Mouse (Mus musculus) intestine, embryonic 16.5 days (tissue): ENCODE measurements at regions not wholly inside any gene's neighbourhood (a gene's known extent, or its start where the extent isn't known, plus 50 kb on each side); places are given as distances from the start of the nearest gene placed in this dataset.

Source experiments
- ATAC-seq: fragments of 200-750 bp; cut with Nextera tagmentation; 2 replicates; pipeline ENCODE4 v1.8.0; 2017; ENCODE audit warnings: moderate TSS enrichment, moderate library complexity
- H3K27ac ChIP-seq: fragments of 300-500 bp; sonication (generic); 2 replicates; pipeline ENCODE4 v1.5.1; 2014; ENCODE audit warnings: mild to moderate bottlenecking, low read length
- H3K27me3 ChIP-seq: fragments of 300-500 bp; sonication (generic); replicated peaks from 2 replicates; pipeline ENCODE4 v1.6.1; 2014; ENCODE audit warnings: low read length, control low read depth, mixed read lengths; ENCODE audit not compliant: control insufficient read depth, insufficient read depth
- H3K36me3 ChIP-seq: fragments of 300-500 bp; sonication (generic); 2 replicates; pipeline ENCODE4 v1.6.1; 2014; ENCODE audit warnings: low read length, control low read depth; ENCODE audit not compliant: control insufficient read depth, insufficient read depth
- H3K4me1 ChIP-seq: fragments of 300-500 bp; sonication (generic); 2 replicates; pipeline ENCODE4 v1.6.1; 2014; ENCODE audit warnings: low read length, control low read depth, mixed read lengths; ENCODE audit not compliant: control insufficient read depth, insufficient read depth
- H3K4me2 ChIP-seq: fragments of 300-500 bp; sonication (generic); 2 replicates; pipeline ENCODE4 v1.6.1; 2014; ENCODE audit warnings: low read depth, low read length, control low read depth
- H3K4me3 ChIP-seq: fragments of 300-500 bp; sonication (generic); 2 replicates; pipeline ENCODE4 v1.5.1; 2014; ENCODE audit warnings: mild to moderate bottlenecking, low read length
- H3K9ac ChIP-seq: fragments of 300-500 bp; sonication (generic); 2 replicates; pipeline ENCODE4 v1.6.1; 2014; ENCODE audit warnings: low read depth, low read length
- H3K9me3 ChIP-seq: fragments of 300-500 bp; sonication (generic); 2 replicates; pipeline ENCODE4 v1.6.1; 2016; ENCODE audit warnings: low read length, control low read depth; ENCODE audit not compliant: control insufficient read depth
- WGBS: fragments of 180-500 bp; shearing (Covaris S2); extraction: QIAGEN DNeasy Blood & Tissue Kit; methylation state at CpG from one replicate; pipeline ENCODE4 v1.1.7; 2014; 5-methylcytosine and 5-hydroxymethylcytosine counted together

DNA sequence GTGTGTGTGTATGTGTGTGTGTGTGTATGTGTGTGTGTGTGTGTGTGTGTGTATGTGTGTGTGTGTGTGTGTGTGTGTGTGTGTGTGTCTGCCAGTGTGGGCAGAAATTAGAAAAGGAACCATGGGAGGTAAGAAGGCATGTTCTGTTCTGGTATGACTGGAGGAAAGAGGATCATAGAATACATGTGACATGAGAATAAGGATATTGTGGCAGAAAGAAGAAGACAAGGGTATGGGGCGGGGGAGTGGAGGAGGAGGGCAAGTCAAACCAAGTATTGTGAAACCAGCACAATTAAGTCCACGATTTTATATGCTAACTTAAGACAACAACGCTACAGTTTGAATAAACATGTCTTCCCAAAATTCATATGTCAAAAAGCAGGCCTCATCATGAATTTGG is 117.4 kb upstream of the Ankrd55 start:
- Histone ChIP-seq H3K9me3 (no peaks in the 10 kb centered on the region), H3K27me3 (no peaks in the 10 kb centered on the region), H3K27ac (no peak overlapping the region), H3K9ac (no peak overlapping the region), H3K4me1 (no peaks in the 10 kb centered on the region), H3K4me3 (no peak overlapping the region), H3K4me2 (no peak overlapping the region), H3K36me3 (no peaks in the 10 kb centered on the region)
- no peak for ATAC-seq
- 83% methylated on average over 3 of the region's 3 CpGs for WGBS

DNA sequence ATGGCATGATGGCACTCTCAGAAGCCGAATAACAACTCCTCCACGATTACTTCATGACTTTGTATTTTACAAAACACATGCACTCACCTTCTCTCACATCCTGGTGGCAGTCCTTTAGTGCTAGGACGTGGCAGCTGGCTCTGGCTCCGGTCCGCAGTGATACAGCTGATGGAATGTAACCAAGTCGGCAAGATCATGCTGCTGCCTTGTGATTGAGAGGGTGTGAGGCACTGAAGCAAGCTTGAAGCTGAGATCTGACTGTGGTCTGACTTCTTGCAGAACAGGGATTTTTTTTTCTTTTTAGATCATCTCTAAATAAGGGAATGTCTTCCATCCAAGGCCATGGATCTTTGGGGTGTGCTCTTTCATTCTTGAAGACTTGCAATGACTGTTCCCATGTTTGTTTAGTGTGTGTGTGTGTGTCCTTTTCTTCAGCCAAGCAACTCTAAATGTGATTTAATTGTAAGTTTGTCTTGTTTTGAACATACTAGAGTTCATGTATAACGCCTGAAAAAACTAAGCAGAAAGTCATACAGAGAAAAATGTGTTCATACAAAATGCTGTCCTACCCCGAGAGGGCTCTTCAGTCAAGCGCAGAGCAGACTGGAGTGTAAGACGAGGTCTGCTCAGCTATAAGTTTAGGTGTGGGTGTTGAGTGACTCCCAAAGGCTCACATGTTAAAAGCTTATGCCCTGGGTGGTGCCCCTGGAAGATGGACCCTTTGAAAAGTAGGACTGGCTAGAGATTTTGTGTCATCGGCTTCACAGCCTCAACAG is 116.1 kb upstream of the Ankrd55 start:
- H3K27ac ChIP-seq: no peak overlapping the region
- 76% methylated on average over 11 of the region's 11 CpGs for WGBS

DNA sequence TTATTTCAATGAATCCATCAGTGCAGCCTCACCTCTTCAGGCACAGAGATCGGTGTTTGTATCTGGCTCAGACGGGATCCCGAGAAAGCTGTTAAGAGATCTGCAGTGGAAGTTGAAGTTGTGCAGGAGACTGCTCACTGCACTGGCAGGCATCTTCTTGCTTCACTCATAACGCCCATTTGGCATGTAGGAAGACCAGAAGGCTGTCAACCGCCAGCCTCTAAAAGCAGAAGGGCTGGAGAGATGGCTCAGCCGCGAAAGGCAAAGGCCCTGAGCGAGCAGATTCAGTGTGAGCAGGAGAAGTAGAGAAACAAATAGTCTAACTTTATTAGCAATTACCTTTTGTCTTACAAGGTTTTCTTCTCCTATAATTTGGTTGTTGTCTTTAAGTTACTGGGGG is 114.3 kb upstream of the Ankrd55 start:
- WGBS: 67% methylated on average over 8 of the region's 8 CpGs
- no peak for ATAC-seq
- no peaks in the 10 kb centered on the region for H3K36me3 ChIP-seq
- H3K4me1 ChIP-seq: no peaks in the 10 kb centered on the region
- no peak overlapping the region for H3K4me3 ChIP-seq
- no peaks in the 10 kb centered on the region for H3K27me3 ChIP-seq
- H3K4me2 ChIP-seq: no peak overlapping the region
- no peak overlapping the region for H3K9ac ChIP-seq
- no peaks in the 10 kb centered on the region for H3K9me3 ChIP-seq
- no peak overlapping the region for H3K27ac ChIP-seq

More for the DNA sequence above, 116.1 kb upstream of the Ankrd55 start:
- no peaks in the 10 kb centered on the region for H3K4me1 ChIP-seq
- H3K27me3 ChIP-seq: no peaks in the 10 kb centered on the region
- H3K4me2 ChIP-seq: no peak overlapping the region
- ATAC-seq: no peak
- no peak overlapping the region for H3K4me3 ChIP-seq
- no peak overlapping the region for H3K9ac ChIP-seq
- H3K9me3 ChIP-seq: no peaks in the 10 kb centered on the region
- no peaks in the 10 kb centered on the region for H3K36me3 ChIP-seq

DNA sequence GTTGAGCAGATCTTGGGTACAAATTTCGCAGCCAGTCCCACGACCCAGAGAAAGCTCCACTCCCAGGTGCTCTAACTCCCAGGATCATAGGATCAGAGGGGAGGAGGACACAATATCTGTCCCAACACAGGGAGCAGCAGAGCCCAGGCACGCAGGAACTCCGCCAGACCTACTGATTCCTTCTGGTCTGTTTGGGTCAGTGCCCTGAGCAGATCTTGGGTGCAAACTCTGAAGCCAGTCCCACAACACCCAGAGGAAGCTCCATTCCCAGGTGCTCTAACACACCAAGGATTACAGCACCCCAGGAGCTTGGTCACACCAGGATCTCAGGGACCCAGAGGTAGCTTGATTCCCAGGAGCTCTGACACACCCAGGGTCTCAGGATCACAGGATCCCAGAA is 110.2 kb upstream of the Ankrd55 start:
- H3K9me3 ChIP-seq: no peaks in the 10 kb centered on the region
- H3K4me3 ChIP-seq: no peak overlapping the region
- H3K9ac ChIP-seq: no peak overlapping the region
- H3K36me3 ChIP-seq: no peaks in the 10 kb centered on the region
- WGBS: 93% methylated on average over 4 of the region's 4 CpGs
- H3K4me1 ChIP-seq: no peaks in the 10 kb centered on the region
- no peaks in the 10 kb centered on the region for H3K27me3 ChIP-seq
- no peak overlapping the region for H3K4me2 ChIP-seq
- H3K27ac ChIP-seq: no peak overlapping the region
- no peak for ATAC-seq

DNA sequence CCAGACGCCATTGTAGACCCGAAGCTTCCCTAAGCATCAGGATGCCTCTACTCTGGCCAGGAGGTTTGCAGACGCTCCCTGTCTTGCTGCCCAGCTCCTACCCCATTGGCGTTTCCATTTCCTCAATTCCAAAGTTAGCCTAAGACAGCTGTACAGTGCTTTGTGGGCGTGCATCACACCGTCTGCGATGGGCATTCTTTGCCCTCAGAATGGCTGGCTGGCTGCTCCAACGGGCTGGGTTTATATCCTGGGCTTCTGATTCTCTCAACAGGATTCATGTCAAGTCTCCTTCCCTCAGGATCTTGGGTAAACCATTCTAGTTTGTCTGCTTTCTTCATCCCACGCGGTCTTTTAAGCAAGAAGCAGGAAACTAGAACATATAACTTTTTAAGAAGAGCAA is 104.3 kb upstream of the Ankrd55 start:
- no peaks in the 10 kb centered on the region for H3K9me3 ChIP-seq
- H3K36me3 ChIP-seq: no peaks in the 10 kb centered on the region
- 93% methylated on average over 10 of the region's 10 CpGs for WGBS
- H3K4me1 ChIP-seq: peaks cover 2% of the 10 kb centered on the region; the same call in 1 of the 2 replicates
- H3K27me3 ChIP-seq: no peaks in the 10 kb centered on the region
- no peak for ATAC-seq
- H3K27ac ChIP-seq: no peak overlapping the region
- no peak overlapping the region for H3K4me3 ChIP-seq
- H3K4me2 ChIP-seq: no peak overlapping the region
- no peak overlapping the region for H3K9ac ChIP-seq

DNA sequence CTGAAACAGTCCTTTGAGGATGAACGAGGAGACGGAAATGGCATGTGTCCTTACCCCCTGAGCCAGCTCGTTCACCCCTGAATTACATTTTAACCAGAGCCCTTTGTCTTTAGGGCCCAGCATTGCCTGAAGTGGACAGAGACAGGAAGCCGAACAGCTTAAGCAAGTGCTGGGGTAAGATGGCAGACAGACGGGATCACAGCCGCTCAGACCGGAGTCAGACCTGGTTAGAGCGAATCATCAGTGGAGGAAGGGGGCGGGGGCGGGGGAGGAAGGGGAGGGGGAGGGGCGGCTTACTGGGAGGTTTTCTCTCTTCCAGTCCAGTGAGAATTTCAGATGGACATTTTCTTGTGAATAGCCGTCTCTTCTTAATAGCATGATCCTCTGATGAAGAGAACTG is 103.1 kb upstream of the Ankrd55 start:
- no peaks in the 10 kb centered on the region for H3K9me3 ChIP-seq
- H3K4me2 ChIP-seq: no peak overlapping the region
- H3K4me3 ChIP-seq: no peak overlapping the region
- H3K4me1 ChIP-seq: peaks cover 11% of the 10 kb centered on the region
- no peaks in the 10 kb centered on the region for H3K27me3 ChIP-seq
- H3K27ac ChIP-seq: no peak overlapping the region
- WGBS: 36% methylated on average over 10 of the region's 12 CpGs
- no peak for ATAC-seq
- no peaks in the 10 kb centered on the region for H3K36me3 ChIP-seq
- H3K9ac ChIP-seq: no peak overlapping the region

DNA sequence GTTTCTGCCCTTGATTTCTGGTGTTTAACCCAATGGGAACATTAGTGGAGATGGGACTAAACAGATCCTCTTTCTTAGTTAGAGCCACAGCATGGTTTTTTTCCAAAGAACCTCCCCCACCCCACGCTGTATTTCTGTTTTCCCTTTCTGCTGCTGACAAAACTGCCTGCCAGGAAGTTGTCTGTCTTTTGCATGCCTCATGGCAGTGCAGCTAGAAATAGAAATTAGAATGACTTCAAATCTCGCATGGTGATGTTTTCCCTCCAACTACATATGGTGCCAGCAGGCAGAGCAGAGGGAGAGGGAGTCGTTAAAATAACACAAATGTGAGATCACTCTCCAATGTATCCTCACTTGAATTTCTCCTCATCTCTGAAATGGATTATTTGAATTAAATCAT is 101.0 kb upstream of the Ankrd55 start:
- Histone ChIP-seq H3K4me2 (no peak overlapping the region), H3K27me3 (no peaks in the 10 kb centered on the region), H3K27ac (no peak overlapping the region), H3K9me3 (no peaks in the 10 kb centered on the region), H3K4me3 (no peak overlapping the region), H3K36me3 (no peaks in the 10 kb centered on the region), H3K9ac (no peak overlapping the region), H3K4me1 (peaks cover 11% of the 10 kb centered on the region)
- ATAC-seq: no peak
- 47% methylated on average over 3 of the region's 3 CpGs for WGBS

DNA sequence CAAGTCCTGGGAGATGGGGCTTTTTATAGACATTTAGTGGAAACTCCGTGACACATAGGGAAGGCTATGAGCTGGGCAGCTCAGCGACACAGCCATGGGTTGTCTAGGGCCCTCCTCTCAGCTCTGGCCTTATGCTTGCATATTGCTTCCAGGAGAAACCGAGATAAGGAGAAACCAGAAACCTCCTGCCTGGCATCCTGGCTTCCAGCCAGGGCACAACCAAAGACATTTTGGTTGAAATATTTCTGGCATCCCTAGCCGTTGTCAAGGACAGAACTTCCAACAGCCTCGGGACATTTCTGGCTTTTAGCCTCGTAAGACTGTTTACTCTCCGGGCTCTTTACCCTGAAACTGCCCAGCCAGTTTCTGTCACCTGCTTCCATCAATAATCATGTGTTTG is 99.9 kb upstream of the Ankrd55 start:
- Histone ChIP-seq H3K27ac (no peak overlapping the region), H3K9me3 (no peaks in the 10 kb centered on the region), H3K4me3 (no peak overlapping the region), H3K27me3 (no peaks in the 10 kb centered on the region), H3K4me1 (peaks cover 11% of the 10 kb centered on the region), H3K36me3 (no peaks in the 10 kb centered on the region), H3K9ac (no peak overlapping the region), H3K4me2 (no peak overlapping the region)
- WGBS: 47% methylated on average over 7 of the region's 7 CpGs
- ATAC-seq: no peak

DNA sequence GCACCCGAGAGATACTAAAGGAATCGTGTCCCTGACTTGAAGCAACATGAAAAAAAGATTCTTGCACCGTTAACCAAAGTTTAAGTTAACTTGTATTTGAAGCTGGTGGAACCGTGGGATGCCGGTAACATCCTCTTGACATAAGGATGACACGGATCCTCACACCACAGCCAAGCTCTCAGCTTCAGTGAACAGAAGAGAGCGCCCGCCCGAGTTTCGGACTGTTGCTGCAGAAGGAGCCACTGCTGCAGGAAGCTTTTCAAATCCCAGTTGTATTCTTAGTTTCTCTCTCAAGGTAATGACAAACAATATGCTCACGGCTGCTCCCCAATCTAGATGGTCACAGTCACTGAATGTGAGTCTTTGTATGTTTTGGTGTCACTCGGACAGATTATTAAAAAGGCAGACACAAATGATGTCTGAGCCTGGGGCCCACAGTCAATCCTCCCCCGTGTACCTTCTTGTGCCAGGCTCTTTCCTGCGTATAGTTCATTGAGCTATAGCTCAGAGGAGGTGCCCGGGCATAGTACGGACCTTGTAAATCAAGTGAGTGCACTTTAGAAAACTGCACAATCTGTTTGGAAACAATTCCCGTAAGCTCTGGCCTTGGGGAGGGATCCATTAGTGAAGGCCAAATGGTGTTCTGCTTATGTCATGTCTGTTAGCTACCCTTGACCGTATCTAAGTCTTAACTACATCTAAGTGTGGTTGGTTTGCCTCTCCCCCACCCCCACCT is 99.3 kb upstream of the Ankrd55 start:
- Histone ChIP-seq H3K4me3 (no peak overlapping the region), H3K36me3 (no peaks in the 10 kb centered on the region), H3K9me3 (no peaks in the 10 kb centered on the region), H3K4me2 (no peak overlapping the region), H3K9ac (no peak overlapping the region), H3K27me3 (no peaks in the 10 kb centered on the region), H3K4me1 (peaks cover 11% of the 10 kb centered on the region), H3K27ac (no peak overlapping the region)
- no peak for ATAC-seq
- 66% methylated on average over 18 of the region's 18 CpGs for WGBS
